Mouse (Mus musculus) c-Kit-positive CD71-positive TER-119-positive erythroid progenitor cells, embryonic 14.5 days (primary cell): Measurements from ENCODE around the gene Cldn34c1.
"Not testable (repeated sequence)": the region's sequence is repeated elsewhere in the genome, so short reads cannot be mapped to it uniquely, and the experiment has no call there.

Experiments used
- DNase-seq: peaks from one replicate; pipeline ENCODE4 v3.0.0-alpha.2; 2013; ENCODE audit warnings: low spot score

The Cldn34c1 gene

DNA sequence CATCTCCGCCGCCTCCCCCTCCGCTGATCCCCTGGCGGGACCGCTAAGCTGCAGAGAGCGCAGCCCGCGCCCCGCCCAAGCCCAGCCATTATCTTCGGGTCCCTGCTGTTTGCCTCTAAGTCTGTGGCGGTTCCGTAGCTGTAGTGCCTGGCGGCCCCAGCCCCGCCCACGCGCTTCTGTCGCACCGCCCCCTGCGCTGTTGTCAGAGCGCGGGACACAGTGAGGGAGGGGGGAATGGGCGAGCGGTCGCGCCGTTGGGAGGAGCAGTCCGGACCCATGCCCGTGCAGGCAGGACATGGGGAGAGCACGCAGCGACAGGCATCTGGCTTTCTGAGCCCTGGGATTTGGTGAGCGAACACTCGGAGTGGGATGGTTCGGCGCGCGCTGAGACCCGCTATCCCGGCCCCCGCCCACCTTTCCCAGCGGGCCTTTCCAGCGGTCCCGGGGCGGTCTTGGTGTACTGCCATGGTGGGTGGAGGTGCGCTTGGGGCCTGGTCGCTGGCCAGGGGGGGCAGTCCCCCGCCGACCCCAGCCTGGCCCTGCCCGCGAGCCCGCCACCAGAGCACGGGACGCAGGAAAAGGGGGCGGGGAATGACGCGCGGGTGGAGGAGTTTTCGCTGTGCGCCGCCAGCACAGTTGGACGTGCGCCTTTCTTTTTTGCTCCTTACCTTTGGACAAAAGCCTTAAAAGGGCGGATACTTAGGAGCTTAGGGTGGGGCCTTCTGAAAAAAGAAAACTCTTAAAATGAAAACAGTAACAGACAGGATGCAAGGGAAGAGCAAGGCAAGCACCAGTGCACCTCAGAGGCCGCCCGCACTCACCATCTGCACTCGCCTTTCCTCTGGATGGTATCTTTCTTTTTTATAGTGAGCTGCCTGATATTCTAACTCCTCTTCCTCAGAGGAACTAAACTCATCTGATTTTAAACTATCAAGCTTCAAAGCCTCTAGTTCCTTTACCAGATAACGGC is at the start of gene Cldn34c1:
Gene Cldn34c1 (plus strand): TSS at position 205 of the 970 bp plus-strand sequence.
- DNase-seq, result peak; percentile 69

DNA sequence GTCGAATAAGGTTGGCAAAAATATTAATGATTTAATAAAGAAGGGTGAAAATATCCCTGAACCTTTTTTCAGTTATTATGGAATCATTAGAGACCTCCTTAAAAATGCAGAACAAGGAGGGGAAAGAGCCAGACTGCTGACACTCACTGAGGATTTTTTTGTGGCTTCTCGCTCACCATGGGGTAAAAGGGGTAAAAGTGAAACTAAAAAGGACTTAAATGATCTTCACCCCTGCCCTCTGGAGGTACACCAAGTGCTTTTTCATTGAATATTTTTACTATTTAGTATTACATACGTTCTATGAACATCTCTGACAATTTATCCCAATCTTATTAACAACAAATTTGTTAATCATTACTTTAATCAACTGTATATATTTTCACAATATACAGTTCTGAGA is 15.9 kb upstream of the Cldn34c1 start:
- no peak for DNase-seq

DNA sequence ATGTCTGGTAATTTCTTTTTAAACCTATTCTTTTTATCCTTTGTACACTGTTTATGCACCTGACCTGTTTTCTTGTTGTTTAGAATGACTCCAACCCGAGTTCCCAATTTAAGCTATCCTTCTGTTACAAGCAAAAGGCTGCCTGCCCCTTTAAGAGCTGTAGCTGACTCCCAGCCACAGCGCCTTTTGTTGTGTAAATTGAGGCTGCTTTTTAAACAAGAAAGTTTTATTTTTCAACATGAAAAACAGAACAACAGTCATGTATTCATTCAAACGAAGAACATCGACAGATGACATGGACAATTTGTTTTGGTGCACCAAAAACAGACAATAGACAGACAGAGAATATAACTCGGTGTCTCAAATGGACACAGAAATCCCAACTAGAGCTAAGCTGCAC is 489 bp upstream of the Cldn34c1 start:
- DNase-seq, result not testable (repeated sequence)

DNA sequence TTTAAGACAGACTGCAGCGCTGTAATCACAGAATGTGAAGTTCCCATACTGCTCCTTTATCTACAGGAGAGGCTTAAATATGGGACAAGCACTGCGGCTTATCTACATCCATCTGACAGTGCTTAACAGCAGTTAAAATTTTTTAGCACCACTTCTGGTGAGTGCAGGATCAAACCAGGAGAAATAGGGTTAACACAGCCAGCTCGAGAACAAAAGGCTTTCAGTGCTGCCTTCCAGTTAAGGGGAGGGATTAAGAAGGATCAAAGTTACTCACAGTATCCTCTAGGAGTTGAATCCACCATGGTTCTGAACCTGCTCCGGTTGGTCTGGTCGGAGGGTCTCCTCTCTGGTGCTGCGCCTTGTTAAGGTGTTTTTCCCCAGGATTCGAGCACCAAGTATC is 1.4 kb downstream of the Cldn34c1 start:
- not testable (repeated sequence) for DNase-seq

DNA sequence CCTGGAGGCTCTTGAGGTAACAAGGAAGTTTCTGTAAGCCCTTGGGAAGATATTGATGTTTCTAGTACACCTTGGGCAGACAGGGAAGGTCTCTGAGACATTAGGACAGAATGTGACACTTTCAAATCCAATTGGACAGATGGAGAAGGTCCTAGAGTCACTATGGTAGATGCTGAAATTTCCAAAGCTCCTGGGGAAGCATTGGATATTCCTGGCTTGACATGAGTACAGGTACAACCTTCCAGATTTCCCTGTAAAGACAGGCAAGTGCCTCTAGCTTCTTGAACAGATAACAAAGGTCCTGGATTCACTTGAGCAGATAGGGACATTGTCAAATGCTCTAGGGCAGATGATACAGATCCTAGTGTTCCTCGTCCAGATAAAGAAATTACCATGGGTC is 119.1 kb downstream of the Cldn34c1 start, which contains the start of gene Srsx:
Gene Srsx (minus strand): TSS at position 101 of the 400 bp plus-strand sequence.
- DNase-seq, result not testable (repeated sequence)
